Mouse (Mus musculus) left cerebral cortex, postnatal 36 days (tissue): ENCODE data around the gene Dus3l. TPM values are rescaled to one million over a fixed set of nuclear protein-coding genes. Genes with fewer than 3 reads are reported as not detected.

Experiments used
- total RNA-seq, 2 experiments: library from RNA; stranded (reverse); gene quantifications; 2 replicates each; pipeline ENCODE4 v1.2.3; 2021

The Dus3l gene
- total RNA-seq, 2 experiments from 2014 or later, result 57.6 to 75.6 TPM

Other genes starting within 250 kb of the Dus3l start
- gene Gm20219, start 210.4 kb upstream of the Dus3l start, total RNA-seq, result 1 to 10 TPM; 1.3 to 3.5 TPM
- 100 to 1,000 TPM in 1 of 2 experiments, 10 to 100 TPM in 1; 73.4 to 145 TPM for gene Safb2, start 180.2 kb upstream of the Dus3l start, total RNA-seq
- gene Safb, start 179.9 kb upstream of the Dus3l start, total RNA-seq, result 100 to 1,000 TPM; 126 to 182 TPM
- 100 to 1,000 TPM; 120 to 139 TPM for gene 2410015M20Rik, start 155.0 kb upstream of the Dus3l start, total RNA-seq
- 100 to 1,000 TPM; 343 to 401 TPM for gene Rpl36, start 151.3 kb upstream of the Dus3l start, total RNA-seq
- 10 to 100 TPM; 62.7 to 64.1 TPM for gene Lonp1, start 137.9 kb upstream of the Dus3l start, total RNA-seq
- under 1 TPM; 0.57 to 0.91 TPM for gene Catsperd, start 136.6 kb upstream of the Dus3l start, total RNA-seq
- gene Ranbp3, start 91.5 kb upstream of the Dus3l start, total RNA-seq, result 10 to 100 TPM; 96.3 to 99.5 TPM
- gene Ndufa11, start 47.0 kb upstream of the Dus3l start, total RNA-seq, result 100 to 1,000 TPM; 190 to 237 TPM
- 10 to 100 TPM; 13.7 to 14.9 TPM for gene Vmac, start 46.7 kb upstream of the Dus3l start, total RNA-seq
- 1 to 10 TPM; 5.9 to 7.3 TPM for gene Nrtn, start 7.2 kb upstream of the Dus3l start, total RNA-seq
- 1 to 10 TPM; 1.2 to 1.3 TPM for gene Prr22, start 5.5 kb downstream of the Dus3l start, total RNA-seq
- 1 to 10 TPM; 2.7 to 2.9 TPM for gene Rfx2, start 66.3 kb downstream of the Dus3l start, total RNA-seq
- not detected for gene Acsbg2, start 109.7 kb downstream of the Dus3l start, total RNA-seq
- under 1 TPM in 1 of 2 experiments, not detected in 1; 0.14 TPM for gene 1700061G19Rik, start 110.7 kb downstream of the Dus3l start, total RNA-seq
- gene Mllt1, start 170.7 kb downstream of the Dus3l start, total RNA-seq, result 10 to 100 TPM; 69.3 to 82.4 TPM
- gene Acer1, start 217.4 kb downstream of the Dus3l start, total RNA-seq, result not detected
- gene Clpp, start 225.5 kb downstream of the Dus3l start, total RNA-seq, result 10 to 100 TPM; 66.6 to 68.3 TPM
- 10 to 100 TPM; 20.5 to 26.2 TPM for gene Alkbh7, start 232.6 kb downstream of the Dus3l start, total RNA-seq
- gene Pspn, start 235.3 kb downstream of the Dus3l start, total RNA-seq, result not detected
- gene Gtf2f1, start 246.5 kb downstream of the Dus3l start, total RNA-seq, result 10 to 100 TPM; 63.4 to 65.3 TPM
- under 1 TPM; 0.27 to 0.34 TPM for gene Gm17949, start 246.7 kb downstream of the Dus3l start, total RNA-seq